Mouse (Mus musculus) intestine, embryonic 14.5 days (tissue): ENCODE measurements at regions not wholly inside any gene's neighbourhood (a gene's known extent, or its start where the extent isn't known, plus 50 kb on each side); places are given as distances from the start of the nearest gene placed in this dataset.

Source experiments
- ATAC-seq: fragments of 200-750 bp; cut with Nextera tagmentation; replicated peaks from 2 replicates; pipeline ENCODE4 v1.8.0; 2017; ENCODE audit warnings: low read depth, moderate number of reproducible peaks, moderate TSS enrichment, moderate library complexity; ENCODE audit not compliant: low FRiP score, low TSS enrichment
- DNase-seq: peaks from one replicate; pipeline ENCODE4 v3.0.0-alpha.2; 2018; ENCODE audit warnings: low spot score
- H3K27ac ChIP-seq: fragments of 300-500 bp; sonication (generic); 2 replicates; pipeline ENCODE4 v1.5.1; 2014; ENCODE audit warnings: low read depth, mild to moderate bottlenecking, control low read depth
- H3K27me3 ChIP-seq: fragments of 300-500 bp; sonication (generic); replicated peaks from 2 replicates; pipeline ENCODE4 v1.6.1; 2014; ENCODE audit warnings: low read length, control low read depth; ENCODE audit not compliant: control insufficient read depth, insufficient read depth
- H3K36me3 ChIP-seq: fragments of 300-500 bp; sonication (generic); 2 replicates; pipeline ENCODE4 v1.6.1; 2014; ENCODE audit warnings: low read length, control low read depth; ENCODE audit not compliant: control insufficient read depth, insufficient read depth
- H3K4me1 ChIP-seq: fragments of 300-500 bp; sonication (generic); replicated peaks from 2 replicates; pipeline ENCODE4 v1.6.1; 2014; ENCODE audit warnings: low read length, control low read depth, mixed read lengths; ENCODE audit not compliant: control insufficient read depth, insufficient read depth
- H3K4me2 ChIP-seq: fragments of 300-500 bp; sonication (generic); 2 replicates; pipeline ENCODE4 v1.6.1; 2014; ENCODE audit warnings: low read length
- H3K4me3 ChIP-seq: fragments of 300-500 bp; sonication (generic); 2 replicates; pipeline ENCODE4 v1.5.1; 2014; ENCODE audit warnings: low read depth, low read length, control low read depth, mixed read lengths
- H3K9ac ChIP-seq: fragments of 300-500 bp; sonication (generic); 2 replicates; pipeline ENCODE4 v1.6.1; 2014; ENCODE audit warnings: mild to moderate bottlenecking, low read length
- H3K9me3 ChIP-seq: fragments of 300-500 bp; sonication (generic); 2 replicates; pipeline ENCODE4 v1.6.1; 2016; ENCODE audit warnings: low read length, control low read depth; ENCODE audit not compliant: control insufficient read depth
- WGBS: fragments of 180-500 bp; shearing (Covaris S2); extraction: QIAGEN DNeasy Blood & Tissue Kit; methylation state at CpG from one replicate; pipeline ENCODE4 v1.1.7; 2014; 5-methylcytosine and 5-hydroxymethylcytosine counted together

GRCm38 (mm10) chr14:106393978-106394377, 288.0 kb downstream of the Trim52 start:
- H3K4me3 ChIP-seq, result no peak overlapping the region
- WGBS, result 33% methylated on average over 4 of the region's 4 CpGs

GRCm38 (mm10) chr14:106412917-106413558, 307.0 kb downstream of the Trim52 start:
- no peaks in the 10 kb centered on the region for H3K4me1 ChIP-seq
- no peak overlapping the region for H3K4me2 ChIP-seq
- H3K36me3 ChIP-seq, result no peaks in the 10 kb centered on the region
- H3K9me3 ChIP-seq, result no peaks in the 10 kb centered on the region
- DNase-seq (no peak), ATAC-seq (no peak)
- H3K4me3 ChIP-seq, result no peak overlapping the region
- no peaks in the 10 kb centered on the region for H3K27me3 ChIP-seq
- no peak overlapping the region for H3K27ac ChIP-seq
- H3K9ac ChIP-seq, result no peak overlapping the region
- WGBS, result 71% methylated on average over 2 of the region's 2 CpGs

More at GRCm38 (mm10) chr14:106393978-106394377, 288.0 kb downstream of the Trim52 start:
- Histone ChIP-seq H3K36me3 (no peaks in the 10 kb centered on the region), H3K4me2 (no peak overlapping the region), H3K4me1 (peaks cover 8% of the 10 kb centered on the region; the same call in 1 of the 2 replicates), H3K27me3 (no peaks in the 10 kb centered on the region), H3K9me3 (no peaks in the 10 kb centered on the region), H3K27ac (no peak overlapping the region), H3K9ac (no peak overlapping the region)
- ATAC-seq (0 out of 2 replicates have a peak, but pooled peaks have one; percentile 19), DNase-seq (no peak)

GRCm38 (mm10) chr14:106424714-106425113, 318.7 kb downstream of the Trim52 start:
- Histone ChIP-seq H3K9me3 (no peaks in the 10 kb centered on the region), H3K4me1 (no peaks in the 10 kb centered on the region), H3K4me2 (no peak overlapping the region), H3K4me3 (no peak overlapping the region), H3K27me3 (no peaks in the 10 kb centered on the region), H3K36me3 (no peaks in the 10 kb centered on the region), H3K27ac (no peak overlapping the region), H3K9ac (no peak overlapping the region)
- ATAC-seq (no peak), DNase-seq (no peak)
- 56% methylated on average over 4 of the region's 4 CpGs for WGBS

GRCm38 (mm10) chr14:106428594-106428993, 322.6 kb downstream of the Trim52 start:
- H3K9me3 ChIP-seq, result no peaks in the 10 kb centered on the region
- H3K9ac ChIP-seq, result no peak overlapping the region
- H3K27me3 ChIP-seq, result no peaks in the 10 kb centered on the region
- DNase-seq, result no peak
- ATAC-seq, result no peak
- no peak overlapping the region for H3K4me2 ChIP-seq
- H3K36me3 ChIP-seq, result no peaks in the 10 kb centered on the region
- no peaks in the 10 kb centered on the region for H3K4me1 ChIP-seq
- H3K27ac ChIP-seq, result no peak overlapping the region
- 52% methylated on average over 2 of the region's 2 CpGs for WGBS
- no peak overlapping the region for H3K4me3 ChIP-seq

GRCm38 (mm10) chr14:106439282-106439681, 333.3 kb downstream of the Trim52 start:
- 17% methylated on average over 5 of the region's 5 CpGs for WGBS
- H3K4me3 ChIP-seq, result no peak overlapping the region
- H3K4me2 ChIP-seq, result no peak overlapping the region
- H3K4me1 ChIP-seq, result no peaks in the 10 kb centered on the region
- ATAC-seq (no peak), DNase-seq (peak; percentile 57)
- no peaks in the 10 kb centered on the region for H3K27me3 ChIP-seq
- no peaks in the 10 kb centered on the region for H3K36me3 ChIP-seq
- H3K27ac ChIP-seq, result no peak overlapping the region
- H3K9ac ChIP-seq, result no peak overlapping the region
- H3K9me3 ChIP-seq, result no peaks in the 10 kb centered on the region

GRCm38 (mm10) chr14:106489074-106489473, 383.1 kb downstream of the Trim52 start:
- 91% methylated on average over 7 of the region's 7 CpGs for WGBS

GRCm38 (mm10) chr14:106491389-106491788, 385.4 kb downstream of the Trim52 start:
- ATAC-seq (no peak), DNase-seq (no peak)
- Histone ChIP-seq H3K4me1 (no peaks in the 10 kb centered on the region), H3K36me3 (no peaks in the 10 kb centered on the region), H3K4me2 (no peak overlapping the region), H3K27me3 (no peaks in the 10 kb centered on the region), H3K9me3 (no peaks in the 10 kb centered on the region), H3K4me3 (no peak overlapping the region), H3K9ac (no peak overlapping the region), H3K27ac (no peak overlapping the region)
- WGBS, result 67% methylated on average over 4 of the region's 4 CpGs

More at GRCm38 (mm10) chr14:106489074-106489473, 383.1 kb downstream of the Trim52 start:
- Histone ChIP-seq H3K36me3 (no peaks in the 10 kb centered on the region), H3K9ac (no peak overlapping the region), H3K4me1 (no peaks in the 10 kb centered on the region), H3K4me2 (no peak overlapping the region), H3K4me3 (no peak overlapping the region), H3K27me3 (no peaks in the 10 kb centered on the region), H3K27ac (no peak overlapping the region), H3K9me3 (no peaks in the 10 kb centered on the region)
- no peak for ATAC-seq
- DNase-seq, result no peak

GRCm38 (mm10) chr14:106500344-106501135, 394.5 kb downstream of the Trim52 start:
- WGBS, result 34% methylated on average over 19 of the region's 19 CpGs
- Histone ChIP-seq H3K9ac (no peak overlapping the region), H3K9me3 (no peaks in the 10 kb centered on the region), H3K4me2 (peak overlapping the region; percentile 23; the same call in 1 of the 2 replicates), H3K27ac (no peak overlapping the region), H3K4me1 (no peaks in the 10 kb centered on the region), H3K4me3 (no peak overlapping the region), H3K27me3 (no peaks in the 10 kb centered on the region), H3K36me3 (no peaks in the 10 kb centered on the region)
- ATAC-seq (no peak), DNase-seq (peak; percentile 53)
